Mouse (Mus musculus): ENCODE measurements around the gene Palld. TPM values are rescaled to one million over a fixed set of nuclear protein-coding genes. Genes with fewer than 3 reads are reported as not detected.

Palld gene
- total RNA-seq, 2 experiments from 2014 or later, result 0.12 to 0.17 TPM

DNA sequence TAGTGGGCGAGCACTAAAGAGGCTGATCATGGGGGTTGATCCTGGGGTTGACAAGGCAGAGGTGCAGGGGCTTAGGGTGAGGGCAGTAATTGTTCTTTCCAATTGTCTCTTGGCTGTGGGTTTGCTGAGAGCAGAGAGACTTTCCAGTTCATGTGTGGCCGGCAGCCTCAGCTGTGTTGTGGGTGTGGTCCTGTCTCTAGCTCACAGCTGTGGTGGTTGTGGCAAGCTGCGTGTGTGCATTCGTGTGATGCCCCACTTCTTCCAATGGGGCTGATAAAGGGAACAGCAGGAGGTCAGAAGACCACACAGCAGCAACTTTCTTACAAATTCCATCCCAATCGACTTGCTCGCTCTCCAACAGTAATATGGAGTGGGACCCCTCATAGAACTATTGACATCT is 373.8 kb downstream of the Palld start:
- ATAC-seq (replicated peaks; ENCODE audit: poor library complexity), result peak; percentile 71

DNA sequence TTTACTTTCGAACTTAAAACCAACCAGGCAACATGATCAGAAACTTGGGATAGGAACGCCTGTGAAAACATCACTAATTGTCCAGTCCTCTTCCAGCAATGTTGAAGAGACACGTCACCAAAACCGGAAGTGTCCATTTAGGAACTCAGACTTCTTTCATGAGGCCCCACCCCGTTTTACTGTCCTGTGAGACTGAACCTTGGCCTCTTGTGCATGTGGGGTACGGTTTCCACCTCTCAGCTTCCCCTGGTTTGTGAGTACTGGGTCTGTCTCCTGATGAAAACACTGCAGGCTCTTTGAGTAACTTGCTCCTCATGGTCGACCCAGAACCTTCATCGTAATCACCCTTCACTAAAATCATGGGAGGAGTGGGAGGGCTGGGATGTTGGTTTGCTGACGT is 374.3 kb downstream of the Palld start:
- no peak for ATAC-seq (replicated peaks; ENCODE audit: poor library complexity)

GRCm38 (mm10) chr8:61527037-61527436 is 375.5 kb downstream of the Palld start:
- no peak for ATAC-seq (replicated peaks; ENCODE audit: poor library complexity)

GRCm38 (mm10) chr8:61522132-61522531 is 380.4 kb downstream of the Palld start:
- peak; percentile 38; the same call in 1 of the 2 replicates for ATAC-seq (replicated peaks; ENCODE audit: poor library complexity)

DNA sequence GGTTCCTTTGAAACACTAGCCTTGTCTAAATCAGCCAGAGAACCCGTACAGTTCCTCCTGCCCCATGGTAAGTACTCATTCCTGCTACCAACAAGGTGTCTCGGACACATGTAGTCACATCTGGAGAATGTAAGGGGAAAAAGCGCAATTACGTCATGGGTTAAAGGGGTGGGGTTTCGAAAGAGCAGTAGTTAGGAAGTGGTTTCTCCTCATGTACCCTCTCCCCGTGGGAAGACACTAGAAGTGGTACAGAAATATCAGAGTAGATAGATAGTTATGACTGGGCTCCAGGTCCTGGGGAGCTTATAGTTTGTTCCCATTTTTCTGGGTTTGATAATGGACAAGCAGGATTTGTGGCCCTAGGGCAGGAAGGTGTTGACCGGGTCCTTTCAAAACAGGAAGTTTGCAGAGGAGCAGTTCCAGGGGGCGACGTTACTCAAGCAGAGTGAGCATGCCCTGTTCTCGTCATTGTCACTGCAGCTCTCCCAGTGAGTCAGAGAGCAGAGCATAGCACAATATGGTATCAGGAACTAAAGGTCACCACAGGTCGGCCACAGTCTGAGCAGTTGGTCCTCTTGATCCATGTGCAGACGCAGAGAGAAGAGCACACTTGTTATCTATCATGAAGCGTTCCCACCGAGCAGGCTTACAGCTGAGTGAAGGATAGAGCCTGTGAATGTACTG is 384.8 kb downstream of the Palld start:
- ATAC-seq (replicated peaks; ENCODE audit: poor library complexity), result peak; percentile 89

GRCm38 (mm10) chr8:61516745-61517501 is 385.6 kb downstream of the Palld start:
- no peak for ATAC-seq (replicated peaks; ENCODE audit: poor library complexity)

DNA sequence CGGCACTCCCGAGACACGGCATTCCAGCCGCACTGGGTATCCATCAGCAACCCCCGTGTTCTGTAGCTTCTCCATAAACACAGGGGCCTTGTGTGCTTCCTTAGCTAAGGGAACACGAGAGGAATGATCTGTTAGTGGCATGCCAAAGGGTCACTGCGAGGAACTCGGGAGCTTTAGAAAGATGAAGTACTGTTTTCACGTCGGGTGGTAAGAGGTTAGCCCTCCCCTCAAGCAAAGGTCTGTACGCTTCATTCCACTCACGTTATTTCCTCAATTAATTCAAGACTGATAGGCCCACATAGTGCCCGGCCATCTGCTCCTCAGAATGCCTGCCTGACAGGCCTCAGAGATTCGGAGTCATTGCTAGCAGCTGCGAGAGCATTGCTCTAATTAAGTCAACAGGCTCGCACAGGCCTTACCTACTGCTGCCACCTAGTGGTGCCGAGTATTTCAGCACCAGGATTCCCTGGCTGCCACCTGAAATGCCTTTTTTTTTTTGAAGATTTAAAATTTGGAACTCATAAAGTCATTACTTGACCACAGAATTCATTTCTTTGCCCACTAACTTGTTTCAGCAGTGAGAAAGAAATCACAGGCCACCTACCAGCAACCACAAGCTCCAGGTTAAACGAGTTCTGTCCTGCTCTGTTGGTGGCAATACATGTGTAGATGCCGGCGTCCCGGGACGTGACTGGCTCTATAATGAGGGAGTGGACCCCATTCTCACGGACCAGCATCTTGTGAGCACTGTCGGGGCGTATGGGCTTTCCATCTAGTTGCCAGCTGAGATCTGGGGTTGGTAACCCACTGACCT is 386.4 kb downstream of the Palld start:
- ATAC-seq (replicated peaks; ENCODE audit: poor library complexity), result peak; percentile 79

DNA sequence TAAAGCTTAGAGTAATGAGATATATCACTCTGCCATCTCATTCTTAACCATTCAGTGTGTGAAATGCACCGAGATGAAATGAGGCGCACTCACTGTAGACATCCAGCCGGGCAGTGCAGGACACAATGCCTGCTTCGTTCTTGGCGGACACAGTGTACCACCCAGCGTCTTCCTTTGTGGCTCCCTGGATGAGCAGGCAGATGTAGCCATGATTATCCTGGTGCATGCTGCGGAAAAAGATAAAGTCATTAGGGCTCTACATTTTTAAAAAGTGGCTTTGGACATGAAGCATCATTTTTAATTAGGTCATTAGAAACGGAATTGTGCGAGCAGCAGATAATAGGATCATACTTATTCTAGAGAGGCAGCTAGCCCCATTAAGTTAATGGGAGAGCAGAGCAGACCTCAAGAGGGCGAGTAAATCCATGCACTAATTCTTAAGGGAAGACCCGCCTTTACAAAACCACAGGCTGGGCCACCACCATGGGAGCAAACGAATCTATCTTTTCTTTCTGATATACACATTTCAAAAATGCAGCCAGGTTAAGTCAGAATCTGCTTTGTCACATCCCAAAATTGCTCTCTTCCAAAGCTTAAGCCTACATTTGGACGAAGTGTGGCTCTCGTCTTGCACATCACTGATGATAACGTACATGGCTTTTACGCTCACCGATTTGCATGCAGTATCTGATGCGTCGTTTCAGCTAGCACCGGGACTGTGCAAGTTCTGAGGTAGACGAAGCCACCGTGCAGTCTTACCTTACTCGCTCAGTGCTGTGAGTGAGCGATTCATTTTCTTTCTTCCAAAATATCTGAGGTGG is 387.2 kb downstream of the Palld start:
- ATAC-seq (replicated peaks; ENCODE audit: poor library complexity), result no peak

DNA sequence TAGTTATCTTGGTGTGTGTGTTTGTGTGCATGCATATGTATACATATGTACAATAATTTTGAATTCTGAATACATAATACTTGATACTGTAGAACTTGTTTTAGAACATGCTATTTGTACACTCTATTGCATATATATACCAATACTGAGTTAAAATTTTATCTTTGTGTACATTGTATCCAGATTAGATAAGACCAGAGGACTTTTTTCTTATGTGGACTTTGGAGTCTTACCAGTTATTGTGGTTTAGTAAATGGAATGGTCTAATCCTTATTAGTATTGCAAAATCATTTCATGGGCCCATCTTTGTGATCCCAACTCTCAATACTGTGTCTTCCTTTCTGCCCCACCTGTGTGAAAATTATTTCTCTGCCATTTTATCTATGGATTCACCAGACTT is 400.2 kb downstream of the Palld start:
- ATAC-seq (replicated peaks; ENCODE audit: poor library complexity), result no peak

- ATAC-seq (replicated peaks; ENCODE audit: poor library complexity), result no peak
These were observed 401.6 kb downstream of the Palld start for GRCm38 (mm10) chr8:61500914-61501313.

GRCm38 (mm10) chr8:61499035-61499434 is 403.5 kb downstream of the Palld start:
- no peak; the same call in 1 of the 2 replicates for ATAC-seq (replicated peaks; ENCODE audit: poor library complexity)

DNA sequence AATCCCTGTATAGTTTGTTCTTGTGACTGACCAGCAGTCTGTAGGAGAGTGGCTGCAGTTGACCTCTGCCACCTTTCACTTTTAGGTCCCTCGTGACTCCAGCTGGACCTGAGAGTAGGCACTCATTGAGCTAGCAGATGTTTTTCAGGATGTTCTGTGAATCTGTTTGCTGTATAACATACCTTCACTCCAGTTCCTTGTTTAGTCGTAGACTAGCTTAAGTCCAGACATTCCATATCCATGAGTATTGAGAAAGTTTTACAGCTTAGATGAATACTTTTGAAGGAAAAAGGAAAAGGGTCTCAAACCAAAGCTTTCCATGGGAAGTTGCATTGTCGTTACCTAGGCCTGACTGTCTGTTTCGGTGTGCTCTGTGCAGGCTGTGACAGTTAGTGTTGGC is 405.4 kb downstream of the Palld start:
- no peak for ATAC-seq (replicated peaks; ENCODE audit: poor library complexity)

DNA sequence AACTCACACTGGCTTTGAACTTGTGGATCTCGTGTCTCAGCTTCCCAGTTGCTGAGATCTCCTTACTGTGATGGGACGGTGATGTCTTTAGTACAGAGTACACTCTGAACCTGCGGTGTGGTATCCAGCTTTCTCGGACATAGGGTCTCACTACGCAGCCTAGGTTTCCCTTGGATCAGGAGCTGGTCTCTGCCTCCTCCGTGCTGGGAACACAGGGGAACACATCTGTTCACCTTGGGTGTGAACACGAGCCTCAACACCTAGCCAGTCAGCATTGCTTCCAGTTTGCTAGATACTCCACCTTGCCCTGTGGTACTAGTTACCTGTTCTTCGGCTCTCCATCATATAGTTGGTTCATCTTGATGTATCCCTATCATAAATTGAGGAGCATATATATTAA is 413.9 kb downstream of the Palld start:
- no peak for ATAC-seq (replicated peaks; ENCODE audit: poor library complexity)

GRCm38 (mm10) chr8:61487597-61488156 is 414.8 kb downstream of the Palld start, which contains the start of gene Cbr4:
Gene Cbr4, plus strand, starts transcription at chr8:61487734.
- peak; percentile 98 for ATAC-seq (replicated peaks; ENCODE audit: poor library complexity)

DNA sequence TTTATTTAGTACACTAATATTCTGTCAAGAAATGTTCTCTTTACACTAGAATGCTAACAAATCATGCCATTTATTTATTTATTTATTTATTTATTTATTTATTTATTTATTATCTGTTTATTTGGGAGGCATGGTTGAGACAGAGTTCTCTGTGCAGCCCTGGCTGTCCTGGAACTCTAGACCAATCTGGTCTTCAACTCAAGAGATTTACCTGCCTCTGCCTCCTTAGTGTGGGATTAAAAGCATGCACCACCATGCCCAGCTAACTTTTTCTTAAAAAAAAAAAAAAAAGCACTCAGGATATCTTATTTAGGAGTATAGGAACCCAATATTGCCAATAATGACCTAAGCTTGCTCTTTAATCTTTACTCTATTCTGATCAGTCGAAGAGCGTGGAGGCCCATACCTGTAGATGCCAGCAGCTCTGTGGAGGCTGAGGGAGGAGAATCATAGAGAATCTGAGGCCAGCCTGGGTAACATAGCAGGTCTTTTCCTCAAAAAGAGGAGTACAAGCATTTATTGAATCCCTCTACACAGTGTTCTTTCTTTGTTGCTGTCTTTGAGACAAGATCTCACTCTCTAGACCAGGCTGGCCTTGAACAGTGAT is 415.5 kb downstream of the Palld start:
- no peak for ATAC-seq (replicated peaks; ENCODE audit: poor library complexity)

GRCm38 (mm10) chr8:61480260-61480967 is 422.1 kb downstream of the Palld start:
- no peak for ATAC-seq (replicated peaks; ENCODE audit: poor library complexity)

GRCm38 (mm10) chr8:61479506-61480214 is 422.8 kb downstream of the Palld start:
- peak; percentile 97 for ATAC-seq (replicated peaks; ENCODE audit: poor library complexity)

DNA sequence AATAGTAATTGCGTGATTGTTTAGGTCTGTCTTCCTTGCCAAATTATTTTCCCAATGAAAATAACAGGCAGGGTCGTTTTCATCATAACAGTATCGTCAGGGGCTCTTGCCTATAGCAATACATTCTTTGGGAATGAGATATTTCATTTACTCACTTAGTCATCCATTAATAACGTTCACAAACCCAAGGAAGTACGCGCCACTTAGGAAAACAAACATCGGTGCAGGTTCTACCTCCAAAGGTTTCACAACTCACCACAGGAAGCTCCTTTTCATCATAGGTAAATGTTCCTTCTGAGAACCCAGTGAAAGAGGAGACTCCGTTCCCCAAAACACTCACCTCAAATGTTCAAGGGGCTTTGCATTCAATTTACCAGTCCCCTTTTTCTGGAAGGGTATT is 423.7 kb downstream of the Palld start:
- ATAC-seq (replicated peaks; ENCODE audit: poor library complexity), result no peak

GRCm38 (mm10) chr8:61478150-61478549 is 424.3 kb downstream of the Palld start:
- ATAC-seq (replicated peaks; ENCODE audit: poor library complexity), result 0 out of 2 replicates have a peak, but pooled peaks have one; percentile 42
